Mouse (Mus musculus) erythroblast, embryonic 14.5 days (primary cell): Measurements from ENCODE around the gene Bmt2.

Experiments
- GATA1 ChIP-seq: IDR thresholded peaks from 2 replicates; pipeline ENCODE4 v1.6.1; 2012; ENCODE audit warnings: low read length, inconsistent platforms, mixed read lengths
- TAL1 ChIP-seq: IDR thresholded peaks from 3 replicates; pipeline ENCODE4 v1.6.1; 2012; ENCODE audit warnings: low read length, inconsistent platforms, mixed read lengths

DNA sequence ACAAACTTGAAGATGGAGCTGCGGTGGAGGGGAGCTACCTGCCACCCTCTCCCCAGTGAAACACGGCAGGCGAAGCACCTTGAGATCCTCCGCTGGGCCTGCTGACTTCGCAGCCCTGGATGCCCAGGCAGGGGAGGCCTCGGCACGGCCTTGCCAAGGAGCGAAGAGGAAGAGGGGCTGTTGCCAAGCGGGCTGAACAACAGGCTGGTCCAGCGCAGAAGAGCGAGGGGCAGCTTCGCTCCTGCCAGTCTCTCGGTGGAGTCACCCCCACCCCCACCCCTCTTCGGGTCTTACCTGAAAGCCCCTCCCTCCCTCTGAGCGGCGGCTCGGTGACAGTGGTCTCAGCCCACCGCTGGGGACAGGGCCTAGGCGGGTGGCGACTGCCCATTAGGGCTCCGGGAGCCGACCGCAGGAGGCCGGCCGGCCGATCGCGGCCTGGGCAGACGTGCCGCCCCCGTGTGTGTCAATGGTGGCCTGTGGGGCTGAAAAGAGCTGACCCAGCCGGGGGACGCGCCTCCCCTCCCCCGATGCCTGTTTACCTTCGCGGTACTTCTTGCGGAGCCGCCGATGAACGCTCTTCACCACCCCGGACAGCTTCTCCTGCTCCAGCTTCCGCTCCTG lies 515 bp downstream of the Bmt2 start:
- TF ChIP-seq GATA1 (no peak), TAL1 (no peak)
